Mouse (Mus musculus) E14TG2a.4 (cell line): ENCODE measurements around the gene Cat.

ENCODE experiments used
- CTCF ChIP-seq: conservative IDR thresholded peaks from 2 replicates; pipeline ENCODE4 v1.5.1; 2014; ENCODE audit warnings: low read length
- POU5F1 ChIP-seq: IDR thresholded peaks from 2 replicates; pipeline ENCODE4 v1.6.1; 2014; ENCODE audit warnings: low read length, borderline replicate concordance

DNA sequence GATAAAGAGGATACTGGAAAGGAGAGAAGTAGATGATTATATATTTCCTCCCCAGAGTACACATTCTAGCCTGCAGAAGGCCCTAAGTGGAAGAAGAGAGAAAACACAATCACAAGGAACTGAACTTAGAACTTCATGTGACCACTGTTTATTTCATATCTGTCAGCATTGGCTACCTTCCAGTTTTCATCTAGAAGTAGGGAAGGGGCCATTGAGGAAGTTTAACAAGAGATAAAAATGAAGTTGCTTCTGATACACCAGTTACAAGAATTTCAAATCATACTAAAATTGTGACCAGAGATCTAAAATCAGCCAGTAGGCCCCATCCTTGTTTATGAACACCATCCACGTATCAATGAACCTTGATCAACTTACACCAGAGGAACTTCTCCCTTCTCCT, 19.5 kb upstream of the Cat start:
- TF ChIP-seq CTCF = no peak
- TF ChIP-seq POU5F1 = no peak
